Mouse (Mus musculus): ENCODE measurements around the gene Zdhhc5.
A peak's percentile ranks its signal among the peaks of the same experiment; 100 is the strongest.
"Not testable (repeated sequence)": the region's sequence is repeated elsewhere in the genome, so short reads cannot be mapped to it uniquely, and the experiment has no call there.

Zdhhc5 gene

DNA sequence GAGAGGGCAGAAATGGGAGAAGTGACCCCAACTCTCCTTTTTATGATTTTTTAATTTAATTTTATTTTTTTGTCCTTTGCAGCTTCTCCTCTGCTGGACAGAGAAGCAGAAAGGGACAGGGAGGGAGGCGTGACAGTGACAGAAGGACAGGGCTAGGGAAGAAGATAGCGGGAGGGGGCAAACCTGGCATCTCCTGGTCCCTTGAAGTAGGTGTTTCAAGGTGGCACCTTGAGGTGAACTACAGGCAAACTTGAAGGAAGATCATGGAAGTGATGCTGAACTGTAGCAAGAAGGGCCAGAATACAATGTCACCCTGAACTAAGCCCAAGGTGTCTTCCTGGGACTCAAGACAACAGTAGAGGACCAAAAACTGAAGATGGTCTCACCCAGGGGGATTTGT, 19.9 kb upstream of the Zdhhc5 start:
- DNase-seq (ENCODE audit: low read depth, low spot score) = no peak

DNA sequence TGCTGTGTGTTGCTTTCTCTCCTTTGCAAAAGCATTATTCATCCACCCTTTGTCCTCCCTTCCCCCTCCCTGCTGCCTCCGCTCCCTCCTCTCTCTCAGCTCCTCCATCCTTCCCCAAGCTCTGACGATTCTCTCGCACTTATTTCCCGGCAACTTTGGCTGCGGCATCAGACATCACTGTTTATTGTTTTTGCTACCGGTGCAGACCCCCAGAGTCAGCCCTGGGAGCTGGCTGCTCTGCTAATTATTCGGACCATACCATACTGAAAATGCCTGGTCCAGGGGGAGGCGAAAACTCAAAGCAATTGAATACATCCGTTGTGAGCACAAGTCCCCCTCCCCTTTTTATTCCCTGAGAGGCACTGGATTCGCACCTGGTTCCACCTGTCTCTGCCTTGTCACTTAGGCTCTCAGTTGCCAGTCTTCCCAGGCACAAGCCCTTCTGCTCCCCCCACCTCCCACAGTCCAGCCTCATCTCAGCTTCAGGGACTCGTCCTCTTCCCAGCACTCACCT, 19.4 kb upstream of the Zdhhc5 start:
- DNase-seq (ENCODE audit: low read depth, low spot score) = no peak

DNA sequence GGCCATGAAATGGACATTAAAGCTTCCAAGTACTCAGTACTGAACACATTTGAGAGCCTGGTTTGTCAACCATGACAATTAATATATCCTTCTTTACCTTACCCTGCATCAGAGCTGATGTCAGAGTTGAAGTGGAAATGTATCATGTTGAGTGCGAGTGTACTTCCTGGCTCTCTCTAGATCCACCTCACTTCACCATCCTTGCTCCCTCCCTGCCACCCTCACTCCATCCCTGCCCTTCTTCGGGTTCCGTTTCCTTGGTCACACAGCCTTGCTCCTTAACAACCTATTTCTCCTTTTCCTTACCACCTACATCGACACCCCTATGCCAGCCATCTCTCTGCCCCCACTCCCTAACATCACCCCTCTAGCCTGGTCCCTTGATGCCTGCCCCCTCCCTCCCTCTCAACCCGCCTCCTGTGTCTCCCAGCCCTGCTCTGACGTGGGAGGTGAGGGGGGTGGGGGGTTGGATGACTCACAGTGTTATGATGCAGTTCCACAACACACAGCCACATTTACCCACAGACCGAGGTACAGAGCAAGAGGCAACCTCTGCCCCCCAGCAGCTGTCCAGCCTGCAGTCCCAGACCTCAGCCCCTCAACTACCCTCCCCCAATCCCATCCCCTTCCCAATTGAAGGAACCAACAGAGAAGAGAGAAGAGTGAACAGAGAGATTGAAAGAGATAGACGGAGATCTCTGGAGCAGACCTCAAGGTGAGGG, 18.8 kb upstream of the Zdhhc5 start, which contains the start of gene Ypel4:
Gene Ypel4, plus strand, starts transcription at position 480 of the 722 bp plus-strand sequence.
- no peak for DNase-seq (ENCODE audit: low read depth, low spot score)

DNA sequence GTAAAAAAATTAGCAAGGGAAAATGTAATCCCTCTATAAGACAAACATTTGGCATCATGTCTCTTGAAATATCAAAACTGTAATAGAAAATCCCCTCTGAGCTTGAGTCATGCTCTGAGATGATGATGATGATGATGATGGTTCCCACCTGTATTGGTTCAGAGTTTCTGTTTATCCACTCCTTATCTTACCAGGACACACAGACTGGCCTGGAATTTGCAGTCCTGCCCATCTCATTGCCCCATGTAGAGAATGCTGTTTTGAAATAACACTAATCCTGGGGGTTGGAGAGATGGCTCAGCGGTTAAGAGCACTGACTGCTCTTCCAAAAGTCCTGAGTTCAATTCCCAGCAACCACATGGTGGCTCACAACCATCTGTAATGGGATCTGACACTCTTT, 17.4 kb upstream of the Zdhhc5 start:
- no peak for DNase-seq (ENCODE audit: low read depth, low spot score)

DNA sequence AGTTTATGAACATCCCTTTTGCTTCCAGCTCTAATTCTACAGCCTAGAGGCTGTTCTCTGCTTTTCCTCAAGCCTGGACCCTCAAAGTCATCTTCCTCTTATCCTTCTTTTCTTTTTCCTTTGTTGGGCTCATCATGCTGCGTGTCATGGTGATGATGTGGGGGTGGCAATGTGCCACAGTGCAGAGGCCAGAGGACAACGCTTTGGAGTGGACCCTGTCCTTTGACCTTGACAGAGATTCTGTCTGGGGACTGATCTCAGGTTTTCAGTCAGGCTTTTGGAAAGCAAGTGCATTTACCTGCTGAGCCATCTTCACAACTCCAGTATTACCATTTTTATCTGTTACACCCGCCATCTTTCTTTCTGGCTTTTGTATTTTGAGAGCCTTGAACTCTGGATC, 16.2 kb upstream of the Zdhhc5 start:
- no peak for DNase-seq (ENCODE audit: low read depth, low spot score)

DNA sequence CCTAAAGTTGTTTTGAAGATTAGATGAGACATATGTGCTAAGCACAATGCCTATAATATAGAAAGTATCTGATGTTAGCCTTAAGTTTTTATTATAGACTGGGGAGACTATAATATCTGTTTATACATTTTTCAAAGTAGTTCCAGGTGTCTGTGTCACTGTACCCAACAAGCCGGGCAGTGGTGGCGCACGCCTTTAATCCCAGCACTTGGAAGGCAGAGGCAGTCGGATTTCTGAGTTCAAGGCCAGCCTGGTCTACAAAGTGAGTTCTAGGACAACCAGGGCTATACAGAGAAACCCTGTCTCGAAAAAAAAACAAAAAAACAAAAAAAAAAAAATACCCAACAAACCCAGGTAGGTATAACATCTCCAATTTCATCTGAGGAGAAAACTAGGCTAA, 13.2 kb upstream of the Zdhhc5 start:
- DNase-seq (ENCODE audit: low read depth, low spot score) = not testable (repeated sequence)

DNA sequence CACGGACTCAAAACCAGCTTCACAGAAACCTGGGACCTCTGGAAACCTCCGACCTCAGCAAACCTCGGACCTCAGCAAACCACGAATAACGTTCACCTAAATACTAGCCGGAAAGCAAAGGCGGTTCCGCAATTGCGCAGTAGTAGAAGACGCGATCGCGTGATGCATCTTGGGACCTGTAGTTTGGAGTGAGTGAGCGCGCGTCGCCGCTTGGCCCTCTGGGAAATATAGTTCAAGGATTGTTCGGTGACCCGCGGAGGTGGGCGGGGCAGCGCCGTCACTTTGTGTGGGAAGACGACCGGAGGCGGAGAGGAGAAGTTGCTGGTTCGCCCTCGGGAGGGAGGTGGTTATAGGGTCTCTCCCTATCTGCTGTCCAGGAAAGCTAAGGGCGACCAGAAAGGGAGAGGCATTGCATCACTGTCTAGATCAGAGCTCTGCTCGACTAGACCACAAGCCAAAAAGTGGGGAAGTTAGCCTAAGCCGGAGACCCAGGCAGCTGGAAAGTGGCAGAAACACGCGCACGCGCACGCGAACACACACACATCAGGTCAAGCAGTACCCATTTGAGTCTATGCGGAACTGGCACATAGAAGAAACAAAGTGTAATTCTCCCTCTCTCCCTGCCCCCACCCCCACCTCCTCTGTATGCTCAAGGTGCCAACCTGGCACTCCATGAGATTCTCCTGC, 12.3 kb upstream of the Zdhhc5 start, which contains the start of gene Clp1:
Gene Clp1, minus strand, starts transcription at position 179 of the 687 bp plus-strand sequence.
- peak; percentile 91 for DNase-seq (ENCODE audit: low read depth, low spot score)

DNA sequence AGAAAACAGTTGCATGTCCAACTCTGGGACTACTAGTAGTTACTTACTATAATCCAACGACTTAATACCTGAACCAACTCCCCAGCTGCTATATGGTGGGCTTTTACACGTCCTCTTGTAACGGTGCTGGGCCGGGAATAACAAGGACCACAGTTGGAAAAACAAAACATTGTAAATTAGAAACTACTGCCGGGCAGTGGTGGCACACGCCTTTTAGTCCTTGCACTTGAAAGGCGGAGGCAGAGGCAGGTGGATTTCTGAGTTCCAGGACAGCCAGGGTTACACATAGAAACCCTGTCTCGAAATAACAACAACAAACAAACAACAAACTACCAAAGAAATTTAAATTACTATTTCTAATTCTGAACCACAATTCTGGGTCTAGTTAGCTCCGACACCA, 11.7 kb upstream of the Zdhhc5 start:
- no peak for DNase-seq (ENCODE audit: low read depth, low spot score)

DNA sequence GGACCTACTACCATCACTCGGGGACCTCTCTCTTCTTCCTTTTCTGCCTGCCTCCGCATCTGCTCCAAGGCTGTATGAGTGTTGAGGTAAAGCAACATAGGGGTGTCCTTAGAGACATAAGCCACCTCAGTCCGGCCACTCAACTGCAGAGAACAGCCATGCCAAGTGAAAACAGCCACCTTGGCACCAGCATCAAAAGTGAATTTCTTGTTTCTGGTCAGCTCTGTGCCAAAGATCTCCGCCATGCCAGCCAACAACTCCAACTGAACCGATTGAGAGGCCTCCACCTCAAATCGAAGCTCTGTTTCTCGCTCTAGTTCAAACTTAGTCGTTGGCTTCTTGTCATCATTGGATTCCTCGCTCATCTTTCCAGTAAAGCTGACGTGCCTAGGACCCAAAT, 10.8 kb upstream of the Zdhhc5 start:
- DNase-seq (ENCODE audit: low read depth, low spot score) = no peak

DNA sequence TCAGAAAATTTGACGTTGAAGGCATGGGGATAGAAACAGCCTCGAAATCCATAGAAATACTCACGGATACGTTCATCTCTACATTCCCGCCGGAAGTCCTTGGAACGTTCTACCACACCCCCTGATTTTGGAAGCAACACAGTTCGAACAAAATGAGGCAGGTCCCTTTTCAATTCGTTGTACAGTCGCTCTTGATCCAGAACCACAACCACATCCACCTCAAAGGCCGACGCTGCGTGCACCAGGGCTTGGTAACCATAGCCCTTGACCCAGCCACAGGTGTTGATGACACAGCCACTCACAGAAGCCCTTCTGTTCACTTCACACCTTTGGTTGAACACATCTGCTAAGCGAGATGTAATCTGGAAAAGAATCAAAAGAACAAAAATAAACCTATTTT, 8.9 kb upstream of the Zdhhc5 start:
- no peak for DNase-seq (ENCODE audit: low read depth, low spot score)

DNA sequence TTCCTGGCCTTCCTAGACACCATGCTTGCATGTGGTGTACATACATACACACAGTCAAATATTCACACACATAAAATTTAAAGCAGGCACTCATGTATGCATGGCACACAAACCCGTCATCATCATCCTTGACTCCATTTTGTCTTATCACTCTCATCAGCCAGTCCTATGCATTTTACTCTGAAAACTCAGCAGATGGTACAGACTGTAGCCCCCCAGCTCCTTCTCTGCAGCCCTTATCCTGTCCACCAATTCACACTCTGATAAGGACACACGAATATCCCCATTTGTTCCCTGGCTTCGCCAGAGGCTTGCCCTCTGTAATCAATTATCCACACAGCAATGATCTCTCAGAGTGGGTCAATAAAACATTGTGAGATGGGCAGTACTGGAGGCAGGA, 6.2 kb upstream of the Zdhhc5 start:
- no peak for DNase-seq (ENCODE audit: low read depth, low spot score)

DNA sequence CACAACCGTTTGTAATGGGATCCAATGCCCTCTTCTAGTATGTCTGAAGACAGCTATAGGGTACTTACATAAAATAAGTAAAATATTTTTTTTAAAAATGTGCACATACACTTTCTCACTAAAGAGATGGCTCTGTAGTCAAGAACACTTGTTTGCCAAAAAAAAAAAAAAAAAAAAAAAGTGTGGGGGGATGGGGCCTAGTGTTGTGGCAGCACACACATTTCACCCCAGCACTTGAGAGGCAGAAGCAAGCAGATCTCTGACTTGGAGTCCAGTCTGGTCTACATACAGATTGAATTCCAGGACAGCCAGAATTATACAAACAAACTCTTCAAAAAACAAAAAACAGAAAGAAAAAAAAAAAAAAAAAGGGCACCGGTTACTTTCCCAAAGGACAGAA, 5.7 kb upstream of the Zdhhc5 start:
- DNase-seq (ENCODE audit: low read depth, low spot score) = no peak

DNA sequence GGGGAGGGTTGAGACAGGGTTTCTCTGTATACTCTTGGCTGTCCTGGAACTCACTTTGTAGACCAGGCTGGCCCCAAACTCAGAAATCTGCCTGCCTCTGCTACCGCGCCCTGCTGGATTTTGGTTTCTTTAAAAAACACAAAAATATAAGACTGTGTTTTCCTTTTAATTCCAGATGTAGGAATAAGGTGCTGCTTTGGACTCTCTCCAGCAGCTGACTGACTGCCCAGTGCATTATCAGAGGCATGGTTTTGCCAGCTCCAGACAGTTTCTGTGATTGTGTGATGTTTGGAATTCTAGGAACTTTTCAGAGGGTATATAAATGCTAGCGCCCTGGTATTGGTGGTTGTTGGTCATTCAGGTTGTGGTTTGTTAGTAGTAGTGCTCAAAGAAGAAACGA, 2.4 kb upstream of the Zdhhc5 start:
- DNase-seq (ENCODE audit: low read depth, low spot score) = no peak

DNA sequence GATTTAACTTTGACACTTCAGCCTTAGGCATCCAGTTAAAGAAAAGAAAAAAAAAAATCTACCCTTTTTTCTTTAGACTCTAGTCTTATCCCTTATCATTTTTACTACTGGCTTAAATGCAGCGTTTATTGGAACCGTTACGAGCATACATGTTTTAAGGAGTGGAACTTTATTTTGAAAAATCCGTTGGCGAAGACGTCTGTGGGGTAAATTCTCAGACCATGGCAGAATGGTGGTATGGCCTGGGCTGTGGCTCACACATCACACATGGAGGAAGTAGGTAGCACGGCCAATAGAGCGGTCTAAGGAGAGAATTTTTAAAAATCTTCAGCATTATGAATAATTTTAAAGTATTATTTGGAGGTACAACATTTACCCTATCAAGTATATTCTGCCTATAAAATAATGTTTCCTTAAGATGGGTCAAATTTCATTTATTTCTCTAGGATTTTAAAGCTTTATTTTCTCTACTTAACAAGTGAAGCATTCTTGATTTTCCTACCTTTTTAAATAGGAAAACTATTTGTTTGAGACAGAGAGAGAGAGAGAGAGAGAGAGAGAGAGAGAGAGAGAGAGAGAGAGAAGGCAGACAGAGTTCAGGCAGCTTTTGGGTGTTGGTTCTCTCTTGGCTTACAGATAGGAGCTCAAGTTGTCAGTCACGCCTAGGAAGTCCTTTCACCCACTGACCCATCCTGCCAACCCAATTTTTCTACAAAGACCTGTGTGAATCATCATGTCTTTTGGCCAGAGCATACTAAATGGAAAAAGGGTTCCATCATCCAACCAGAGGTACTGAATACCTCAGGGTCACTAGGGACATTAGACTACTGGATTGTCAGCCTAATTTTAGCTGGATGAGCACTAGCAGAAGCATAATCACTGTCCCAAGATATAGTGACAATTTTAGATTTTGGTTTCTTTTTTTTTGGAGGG, 1.7 kb upstream of the Zdhhc5 start:
- no peak for DNase-seq (ENCODE audit: low read depth, low spot score)

DNA sequence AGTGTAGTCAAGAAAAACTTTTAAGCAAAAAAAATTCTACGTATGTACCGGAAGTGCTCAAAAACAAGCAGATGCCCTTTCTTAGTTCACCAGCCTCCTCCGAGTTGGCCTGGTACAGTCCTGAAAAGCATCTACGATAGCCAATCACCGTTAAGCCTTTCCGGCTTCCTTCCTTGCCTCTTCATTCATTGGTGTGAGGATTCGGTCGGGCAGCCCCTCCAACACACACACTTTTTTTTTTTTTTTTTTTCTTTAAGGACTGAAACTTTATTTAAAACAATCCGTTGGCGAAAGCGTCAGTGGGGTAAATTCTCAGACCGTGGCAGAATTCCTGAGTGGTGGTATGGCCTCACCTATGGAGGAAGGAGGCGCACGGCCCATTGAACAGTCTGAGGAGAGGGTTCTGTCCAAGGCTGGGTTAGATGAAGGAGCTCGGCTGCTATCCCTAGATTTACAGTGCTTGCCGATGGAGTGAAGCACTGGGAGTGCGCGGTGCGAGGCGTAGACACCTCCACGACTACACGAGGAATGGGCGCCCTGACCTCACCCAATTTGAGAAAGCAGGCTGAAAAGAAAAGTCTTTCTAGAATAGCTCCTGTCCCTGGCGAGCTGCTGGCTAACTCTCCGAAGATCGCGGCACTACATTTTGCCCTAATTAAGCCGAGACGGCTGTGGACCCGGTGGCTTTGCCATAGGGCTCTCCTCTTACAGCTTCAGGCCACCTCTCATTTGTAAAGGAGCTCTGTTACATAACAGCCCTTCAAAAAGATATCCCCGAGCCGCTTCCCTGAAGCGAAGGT, 782 bp upstream of the Zdhhc5 start:
- peak; percentile 93 for DNase-seq (ENCODE audit: low read depth, low spot score)

DNA sequence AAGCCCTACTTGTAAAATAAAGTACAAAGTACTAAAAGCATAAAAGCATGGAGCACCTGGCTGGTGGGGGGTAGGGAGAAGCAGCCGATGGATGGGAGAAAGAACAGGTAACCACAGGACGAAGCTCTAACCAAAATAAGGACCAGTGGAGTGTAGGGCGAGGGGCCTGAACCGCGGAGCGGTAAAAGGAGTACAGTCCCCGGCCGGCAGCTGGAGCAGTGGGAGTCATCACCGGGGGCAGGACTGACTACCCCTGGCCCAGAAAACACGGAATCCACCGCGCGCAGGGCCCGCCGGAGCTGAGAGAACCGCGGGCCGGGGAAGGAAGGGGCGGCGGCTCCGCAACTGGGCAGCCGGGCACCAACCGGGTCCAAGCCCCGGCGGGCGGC, 564 bp downstream of the Zdhhc5 start:
- DNase-seq (ENCODE audit: low read depth, low spot score) = no peak

DNA sequence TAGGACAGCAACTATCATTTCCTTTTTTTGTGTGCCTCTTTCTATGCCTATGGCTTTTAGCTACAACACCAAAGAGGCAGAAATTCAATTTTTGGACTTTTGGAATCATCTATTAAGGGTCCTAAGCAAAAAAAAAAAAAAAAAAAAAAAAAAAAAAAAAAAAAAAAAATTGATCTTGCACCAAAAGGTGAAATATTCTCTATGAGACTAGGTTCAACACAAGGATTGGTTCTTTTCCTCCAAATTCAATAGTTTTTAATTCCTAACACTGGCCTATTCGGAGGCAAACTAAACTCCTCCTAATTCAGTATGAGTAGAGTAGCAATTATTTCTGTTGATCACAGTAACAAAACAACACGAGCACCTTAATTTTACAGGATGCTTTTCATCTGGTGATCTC, 3.1 kb downstream of the Zdhhc5 start:
- DNase-seq (ENCODE audit: low read depth, low spot score) = no peak

DNA sequence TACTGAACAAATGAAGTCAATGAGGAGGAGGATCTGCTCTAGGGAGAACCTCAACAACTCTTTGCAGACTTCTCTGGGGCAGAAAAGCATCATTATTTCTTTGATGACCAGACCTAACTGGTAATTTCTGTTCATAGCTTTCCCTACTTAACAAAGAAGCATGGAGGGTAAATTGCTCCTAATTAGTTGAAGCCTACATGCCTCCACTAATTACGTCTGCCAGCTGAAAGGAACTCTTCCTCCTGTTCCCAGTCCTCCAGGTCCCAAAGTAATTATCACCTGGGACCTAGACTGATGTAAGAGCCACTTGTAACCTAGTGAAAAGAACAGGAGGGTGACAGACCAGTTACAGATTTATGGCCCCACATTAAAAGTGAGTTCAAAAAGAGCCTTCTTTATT, 7.5 kb downstream of the Zdhhc5 start:
- DNase-seq (ENCODE audit: low read depth, low spot score) = no peak

DNA sequence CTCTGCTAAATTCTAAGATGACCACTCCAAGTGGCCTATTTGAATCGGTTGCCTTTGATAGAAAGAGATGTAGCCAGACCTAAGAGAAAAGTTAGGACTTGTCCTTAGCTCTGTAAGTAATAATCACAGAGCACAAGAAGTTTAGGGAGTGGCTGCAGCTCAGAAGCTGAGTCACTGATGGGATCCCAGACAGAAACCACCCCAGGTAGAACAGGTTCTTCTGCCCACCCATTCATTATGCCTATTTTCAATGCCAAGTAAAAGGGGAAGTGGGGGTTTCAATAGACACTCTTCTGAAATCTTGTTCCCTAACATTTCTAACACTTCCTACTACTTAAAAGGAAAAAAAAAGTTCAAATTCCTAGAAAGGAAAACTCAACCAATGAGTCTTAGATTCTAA, 9.7 kb downstream of the Zdhhc5 start:
- no peak for DNase-seq (ENCODE audit: low read depth, low spot score)

DNA sequence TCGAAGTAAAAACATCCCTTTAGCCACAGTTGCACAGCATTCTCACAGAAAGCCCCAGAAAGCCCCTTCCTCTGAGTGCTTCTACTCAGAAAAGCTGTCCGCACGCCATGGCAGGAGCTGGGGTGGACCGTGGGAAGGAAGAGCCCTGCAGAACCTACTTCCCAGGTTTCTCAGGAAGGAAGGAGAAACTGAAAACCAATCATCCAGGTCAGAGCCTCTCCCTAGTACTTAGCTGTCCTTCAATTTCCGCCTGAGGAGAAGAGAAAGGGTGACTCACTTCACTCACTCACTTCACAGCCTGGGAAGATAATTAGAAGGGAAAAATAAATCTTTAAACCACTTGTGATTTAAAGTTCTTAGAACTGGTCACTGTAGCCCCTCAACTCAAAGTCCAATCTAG, 10.7 kb downstream of the Zdhhc5 start:
- DNase-seq (ENCODE audit: low read depth, low spot score) = no peak

DNA sequence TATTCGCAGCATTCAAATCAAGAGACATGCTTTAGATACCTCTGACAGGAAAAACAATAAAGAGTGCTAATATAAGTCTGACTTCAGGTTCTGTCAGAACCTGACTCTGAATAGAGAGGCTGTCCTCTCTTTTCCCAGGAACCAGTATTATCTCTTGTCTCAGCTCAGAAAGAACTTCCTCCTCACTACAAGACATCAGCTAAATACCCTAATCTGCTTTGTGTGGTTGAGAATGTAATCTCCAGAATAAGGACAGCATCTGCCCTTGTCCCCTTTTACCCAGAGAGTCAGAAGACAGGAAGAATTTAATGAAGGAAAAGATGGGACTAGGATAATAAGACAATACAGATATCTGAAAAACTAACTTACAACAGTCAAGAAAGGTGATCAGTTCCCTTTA, 11.5 kb downstream of the Zdhhc5 start:
- peak; percentile 58 for DNase-seq (ENCODE audit: low read depth, low spot score)

All from retina, adult 2 months (tissue).